Mouse (Mus musculus): ENCODE measurements around the gene Acsl5. TPM values are rescaled to one million over a fixed set of nuclear protein-coding genes. Genes with fewer than 3 reads are reported as not detected.
A peak's percentile ranks its signal among the peaks of the same experiment; 100 is the strongest.

Gene Acsl5
- polyA plus RNA-seq, 1 experiment from 2014 or later: 414 TPM

DNA sequence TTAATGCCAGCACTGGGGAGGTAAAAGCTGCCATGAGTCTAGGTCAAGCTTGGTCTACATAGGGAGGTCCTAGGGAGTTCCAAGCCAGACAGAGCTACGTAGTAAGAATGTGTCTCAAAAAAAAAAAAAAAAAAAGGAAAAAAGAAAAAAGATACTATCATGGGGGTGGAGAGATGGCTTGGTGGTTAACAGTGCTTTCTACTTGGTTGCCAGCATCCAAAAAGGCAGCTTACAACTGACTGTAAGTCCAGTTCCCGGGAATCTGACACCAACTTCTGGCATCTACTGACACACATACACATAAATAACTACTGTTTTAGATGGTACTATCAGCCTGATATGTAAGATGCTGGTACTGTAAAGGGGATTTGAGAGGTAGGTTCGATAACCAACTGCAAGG lies 42.7 kb upstream of the Acsl5 start:
- Histone ChIP-seq H3K4me2 (ENCODE audit: low read depth, low read length) (no peak overlapping the region), H3K36me3 (replicated peaks; ENCODE audit: insufficient read depth, low read length) (no peaks in the 10 kb centered on the region), H3K27ac (ENCODE audit: low read depth) (no peak overlapping the region), H3K9ac (replicated peaks) (no peak overlapping the region), H3K4me3 (ENCODE audit: low read depth, low read length) (no peak overlapping the region), H3K9me3 (ENCODE audit: low read length) (no peaks in the 10 kb centered on the region), H3K27me3 (ENCODE audit: insufficient read depth, low read length) (0 out of 2 replicates have a peak, but pooled peaks cover 2% of the 10 kb centered on the region), H3K4me1 (ENCODE audit: insufficient read depth) (no peaks in the 10 kb centered on the region)
- TF ChIP-seq CTCF (IDR thresholded peaks at IDR 0.05; ENCODE audit: low read depth) (no peak), EP300 (IDR thresholded peaks at IDR 0.05; ENCODE audit: low read depth) (no peak)
- no peak for ATAC-seq
- 77% methylated on average over 3 of the region's 3 CpGs for WGBS (ENCODE audit: insufficient replicate concordance)
- no peak for DNase-seq

DNA sequence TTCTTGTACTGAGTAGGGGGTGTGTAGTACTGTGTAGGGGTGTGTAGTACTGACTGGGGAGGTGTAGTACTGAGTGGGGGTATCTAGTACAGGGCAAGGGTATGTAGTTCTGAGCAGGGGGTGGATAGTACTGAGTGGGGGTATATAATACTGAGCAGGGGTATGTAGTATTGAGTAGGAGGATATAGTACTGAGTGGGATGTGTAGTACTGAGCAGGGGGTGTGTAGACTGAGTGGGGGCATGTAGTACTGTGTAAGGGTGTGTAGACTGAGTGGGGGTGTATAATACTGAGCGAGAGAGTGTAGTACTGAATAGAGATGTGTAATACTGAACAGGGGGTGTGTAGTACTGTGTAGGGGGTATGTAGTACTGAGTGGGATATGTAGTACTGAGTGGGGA lies 40.0 kb upstream of the Acsl5 start:
- ATAC-seq (no peak), DNase-seq (no peak)
- Histone ChIP-seq H3K9me3 (ENCODE audit: low read length) (no peaks in the 10 kb centered on the region), H3K4me2 (ENCODE audit: low read depth, low read length) (no peak overlapping the region), H3K4me3 (ENCODE audit: low read depth, low read length) (no peak overlapping the region), H3K4me1 (ENCODE audit: insufficient read depth) (no peaks in the 10 kb centered on the region), H3K9ac (replicated peaks) (no peak overlapping the region), H3K27ac (ENCODE audit: low read depth) (no peak overlapping the region), H3K27me3 (ENCODE audit: insufficient read depth, low read length) (0 out of 2 replicates have a peak, but pooled peaks cover 2% of the 10 kb centered on the region), H3K36me3 (replicated peaks; ENCODE audit: insufficient read depth, low read length) (no peaks in the 10 kb centered on the region)
- 75% methylated on average over 1 of the region's 1 CpGs for WGBS (ENCODE audit: insufficient replicate concordance)
- TF ChIP-seq CTCF (IDR thresholded peaks at IDR 0.05; ENCODE audit: low read depth) (no peak), EP300 (IDR thresholded peaks at IDR 0.05; ENCODE audit: low read depth) (no peak)

DNA sequence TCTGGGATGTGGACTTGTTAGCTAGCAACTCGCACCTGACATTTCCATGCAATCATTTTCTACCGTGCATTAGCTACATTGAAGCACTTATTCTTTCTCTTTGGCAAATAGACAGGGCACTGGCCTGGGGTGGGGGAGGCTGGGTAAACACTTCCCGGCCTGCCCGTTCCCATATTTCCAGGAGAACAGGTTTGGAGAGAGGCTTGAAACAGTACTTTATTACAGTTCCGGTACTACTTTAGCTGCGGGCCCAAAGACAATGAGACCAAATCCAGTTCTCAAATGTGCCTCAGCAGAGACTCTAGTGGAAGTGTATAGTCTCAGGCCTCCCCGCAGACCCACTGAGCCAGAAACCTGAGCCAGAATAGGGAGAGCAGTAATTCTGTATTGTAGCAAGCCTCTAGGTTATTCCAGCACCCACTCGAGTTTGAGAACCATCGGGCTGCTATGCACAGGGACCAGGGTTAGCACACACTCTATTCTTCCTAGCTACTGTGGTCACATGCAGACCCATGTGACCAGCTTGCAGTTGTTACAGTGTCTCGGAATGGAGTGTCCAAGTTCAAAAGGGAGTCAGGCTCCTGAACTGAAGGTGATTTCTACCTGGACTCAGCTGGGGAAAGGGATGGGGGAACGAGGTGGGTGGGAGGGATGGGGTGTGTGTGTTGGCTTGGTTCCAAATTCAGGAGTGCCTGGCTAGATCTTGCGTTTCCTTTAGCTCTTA lies 38.0 kb upstream of the Acsl5 start:
- Histone ChIP-seq H3K9ac (replicated peaks) (no peak overlapping the region), H3K4me1 (ENCODE audit: insufficient read depth) (peaks cover 9% of the 10 kb centered on the region), H3K36me3 (replicated peaks; ENCODE audit: insufficient read depth, low read length) (no peaks in the 10 kb centered on the region), H3K4me2 (ENCODE audit: low read depth, low read length) (no peak overlapping the region), H3K27ac (ENCODE audit: low read depth) (no peak overlapping the region), H3K27me3 (ENCODE audit: insufficient read depth, low read length) (no peaks in the 10 kb centered on the region), H3K4me3 (ENCODE audit: low read depth, low read length) (no peak overlapping the region), H3K9me3 (ENCODE audit: low read length) (no peaks in the 10 kb centered on the region)
- TF ChIP-seq EP300 (IDR thresholded peaks at IDR 0.05; ENCODE audit: low read depth) (no peak), CTCF (IDR thresholded peaks at IDR 0.05; ENCODE audit: low read depth) (no peak)
- 72% methylated on average over 12 of the region's 12 CpGs for WGBS (ENCODE audit: insufficient replicate concordance)
- ATAC-seq (no peak), DNase-seq (no peak)

DNA sequence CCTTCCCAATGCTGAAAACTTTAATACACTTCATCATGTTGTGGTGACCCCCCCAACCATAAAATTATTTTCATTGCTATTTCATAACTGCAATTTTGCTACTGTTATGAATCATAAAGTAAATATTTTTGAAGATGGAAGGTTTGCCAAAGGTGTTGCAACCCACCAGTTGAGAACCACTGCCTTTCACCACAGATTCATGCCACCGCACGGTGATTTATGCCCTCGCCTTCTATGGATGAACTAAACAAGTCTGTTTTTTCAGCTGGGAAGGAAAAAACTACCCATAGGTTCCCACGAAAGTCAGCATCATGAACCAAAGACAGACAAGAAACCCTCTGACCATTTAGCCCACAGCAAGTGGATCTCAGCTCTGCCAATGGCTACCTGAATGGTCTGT lies 34.9 kb upstream of the Acsl5 start:
- WGBS (ENCODE audit: insufficient replicate concordance): 82% methylated on average over 4 of the region's 4 CpGs
- DNase-seq (no peak), ATAC-seq (no peak)
- Histone ChIP-seq H3K4me2 (ENCODE audit: low read depth, low read length) (no peak overlapping the region), H3K9ac (replicated peaks) (no peak overlapping the region), H3K36me3 (replicated peaks; ENCODE audit: insufficient read depth, low read length) (no peaks in the 10 kb centered on the region), H3K9me3 (ENCODE audit: low read length) (no peaks in the 10 kb centered on the region), H3K27me3 (ENCODE audit: insufficient read depth, low read length) (no peaks in the 10 kb centered on the region), H3K27ac (ENCODE audit: low read depth) (no peak overlapping the region), H3K4me3 (ENCODE audit: low read depth, low read length) (no peak overlapping the region), H3K4me1 (ENCODE audit: insufficient read depth) (peaks cover 18% of the 10 kb centered on the region)
- TF ChIP-seq CTCF (IDR thresholded peaks at IDR 0.05; ENCODE audit: low read depth): no peak
- no peak for TF ChIP-seq EP300 (IDR thresholded peaks at IDR 0.05; ENCODE audit: low read depth)

DNA sequence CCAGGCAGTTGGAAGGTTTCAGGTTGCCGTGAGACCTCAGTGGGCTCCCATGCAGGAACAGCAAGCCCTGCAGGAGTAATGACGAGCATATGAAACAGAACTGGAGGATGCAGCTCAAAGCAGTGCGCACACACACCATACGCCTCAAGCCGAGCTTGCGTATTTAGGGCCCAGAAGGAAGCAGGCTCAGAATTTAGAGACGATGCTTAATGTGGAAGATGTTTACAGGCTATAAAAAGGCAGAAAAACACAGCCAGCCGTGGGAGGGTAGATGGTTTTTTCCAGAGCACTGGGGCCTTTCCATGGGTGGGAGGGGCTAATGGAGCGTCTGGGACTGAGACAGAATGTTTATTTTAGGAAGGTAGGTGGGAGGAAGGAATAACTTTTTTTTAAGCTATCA lies 34.4 kb upstream of the Acsl5 start:
- DNase-seq: no peak
- no peak for ATAC-seq
- no peaks in the 10 kb centered on the region for H3K36me3 ChIP-seq (replicated peaks; ENCODE audit: insufficient read depth, low read length)
- H3K4me2 ChIP-seq (ENCODE audit: low read depth, low read length): no peak overlapping the region
- no peak overlapping the region for H3K9ac ChIP-seq (replicated peaks)
- H3K27me3 ChIP-seq (ENCODE audit: insufficient read depth, low read length): no peaks in the 10 kb centered on the region
- WGBS (ENCODE audit: insufficient replicate concordance): 77% methylated on average over 9 of the region's 9 CpGs
- H3K27ac ChIP-seq (ENCODE audit: low read depth): no peak overlapping the region
- TF ChIP-seq CTCF (IDR thresholded peaks at IDR 0.05; ENCODE audit: low read depth) (no peak), EP300 (IDR thresholded peaks at IDR 0.05; ENCODE audit: low read depth) (no peak)
- no peaks in the 10 kb centered on the region for H3K9me3 ChIP-seq (ENCODE audit: low read length)
- H3K4me1 ChIP-seq (ENCODE audit: insufficient read depth): peaks cover 18% of the 10 kb centered on the region
- H3K4me3 ChIP-seq (ENCODE audit: low read depth, low read length): no peak overlapping the region

DNA sequence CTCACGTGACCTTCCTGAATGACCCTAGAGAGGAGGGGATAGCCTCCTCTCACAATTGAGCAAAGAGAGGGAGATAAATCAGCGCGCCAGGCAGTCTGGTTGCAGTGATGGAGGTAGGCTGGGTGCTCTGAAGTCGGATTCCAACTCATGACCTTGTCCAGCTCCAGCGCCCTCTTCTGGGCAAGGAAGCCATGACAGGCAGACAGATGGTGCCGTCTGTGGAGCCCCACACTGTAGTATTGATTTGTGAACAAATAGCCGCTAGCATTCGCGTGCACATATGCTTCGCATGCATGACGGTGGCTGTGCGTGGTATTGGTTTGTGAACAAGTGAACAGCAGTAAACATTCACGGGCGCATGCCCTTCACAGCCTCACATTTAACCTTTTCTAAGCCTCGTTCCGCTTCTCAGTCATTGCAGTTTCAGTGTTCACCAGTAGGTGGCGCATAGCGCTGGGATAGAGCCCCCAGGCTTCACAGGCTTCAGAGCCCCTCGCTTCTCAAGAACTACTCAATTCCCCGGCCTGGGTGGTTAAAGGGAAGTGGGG lies 33.5 kb upstream of the Acsl5 start:
- TF ChIP-seq EP300 (IDR thresholded peaks at IDR 0.05; ENCODE audit: low read depth) (no peak), CTCF (IDR thresholded peaks at IDR 0.05; ENCODE audit: low read depth) (peak; percentile 88)
- WGBS (ENCODE audit: insufficient replicate concordance): 2% methylated on average over 20 of the region's 20 CpGs
- Histone ChIP-seq H3K4me2 (ENCODE audit: low read depth, low read length) (peak overlapping the region; percentile 85), H3K27ac (ENCODE audit: low read depth) (peak overlapping the region; percentile 88), H3K36me3 (replicated peaks; ENCODE audit: insufficient read depth, low read length) (no peaks in the 10 kb centered on the region), H3K9me3 (ENCODE audit: low read length) (no peaks in the 10 kb centered on the region), H3K4me3 (ENCODE audit: low read depth, low read length) (peak overlapping the region; percentile 51), H3K27me3 (ENCODE audit: insufficient read depth, low read length) (no peaks in the 10 kb centered on the region), H3K4me1 (ENCODE audit: insufficient read depth) (peaks cover 18% of the 10 kb centered on the region), H3K9ac (replicated peaks) (peak overlapping the region; percentile 61)
- ATAC-seq (peak; percentile 78), DNase-seq (peak; percentile 91)
